Mouse (Mus musculus): ENCODE results near the gene Mms19. TPM values are rescaled to one million over a fixed set of nuclear protein-coding genes. Genes with fewer than 3 reads are reported as not detected.

Gene Mms19
- polyA plus RNA-seq, 1 experiment from 2014 or later: 9.6 TPM

GRCm38 (mm10) chr19:42017399-42018247, 36.7 kb upstream of the Mms19 start:
- Histone ChIP-seq H3K4me3 (ENCODE audit: low read depth, low read length) (no peak overlapping the region), H3K36me3 (ENCODE audit: control insufficient read depth, insufficient read depth) (no peaks in the 10 kb centered on the region), H3K4me2 (replicated peaks; ENCODE audit: low read depth) (no peak overlapping the region), H3K4me1 (replicated peaks; ENCODE audit: control insufficient read depth, insufficient read depth, low read length) (no peaks in the 10 kb centered on the region), H3K27ac (ENCODE audit: low read depth, low read length) (peak overlapping the region; percentile 35; the same call in 1 of the 2 replicates), H3K9ac (ENCODE audit: low read depth, low read length) (no peak overlapping the region), H3K27me3 (replicated peaks; ENCODE audit: control insufficient read depth, insufficient read depth, low read length) (no peaks in the 10 kb centered on the region), H3K9me3 (ENCODE audit: control insufficient read depth) (no peaks in the 10 kb centered on the region)
- WGBS: 55% methylated on average over 8 of the region's 8 CpGs
- no peak for TF ChIP-seq CTCF (IDR thresholded peaks at IDR 0.05; ENCODE audit: low read depth)
- no peak for ATAC-seq

GRCm38 (mm10) chr19:42016840-42017239, 35.9 kb upstream of the Mms19 start:
- 61% methylated on average over 5 of the region's 5 CpGs for WGBS
- no peak for ATAC-seq
- Histone ChIP-seq H3K9me3 (ENCODE audit: control insufficient read depth) (no peaks in the 10 kb centered on the region), H3K4me1 (replicated peaks; ENCODE audit: control insufficient read depth, insufficient read depth, low read length) (no peaks in the 10 kb centered on the region), H3K27me3 (replicated peaks; ENCODE audit: control insufficient read depth, insufficient read depth, low read length) (no peaks in the 10 kb centered on the region), H3K27ac (ENCODE audit: low read depth, low read length) (peak overlapping the region; percentile 35; the same call in 1 of the 2 replicates), H3K4me3 (ENCODE audit: low read depth, low read length) (no peak overlapping the region), H3K4me2 (replicated peaks; ENCODE audit: low read depth) (no peak overlapping the region), H3K36me3 (ENCODE audit: control insufficient read depth, insufficient read depth) (no peaks in the 10 kb centered on the region), H3K9ac (ENCODE audit: low read depth, low read length) (no peak overlapping the region)
- no peak for TF ChIP-seq CTCF (IDR thresholded peaks at IDR 0.05; ENCODE audit: low read depth)

GRCm38 (mm10) chr19:42016251-42016650, 35.3 kb upstream of the Mms19 start:
- no peak overlapping the region for H3K4me3 ChIP-seq (ENCODE audit: low read depth, low read length)
- 90% methylated on average over 4 of the region's 4 CpGs for WGBS
- H3K27ac ChIP-seq (ENCODE audit: low read depth, low read length): no peak overlapping the region

GRCm38 (mm10) chr19:42015001-42015400, 34.0 kb upstream of the Mms19 start:
- 86% methylated on average over 6 of the region's 6 CpGs for WGBS
- no peak overlapping the region for H3K4me2 ChIP-seq (replicated peaks; ENCODE audit: low read depth)
- no peaks in the 10 kb centered on the region for H3K27me3 ChIP-seq (replicated peaks; ENCODE audit: control insufficient read depth, insufficient read depth, low read length)
- H3K9ac ChIP-seq (ENCODE audit: low read depth, low read length): no peak overlapping the region
- no peak for ATAC-seq
- no peaks in the 10 kb centered on the region for H3K4me1 ChIP-seq (replicated peaks; ENCODE audit: control insufficient read depth, insufficient read depth, low read length)
- H3K27ac ChIP-seq (ENCODE audit: low read depth, low read length): no peak overlapping the region
- no peak overlapping the region for H3K4me3 ChIP-seq (ENCODE audit: low read depth, low read length)
- TF ChIP-seq CTCF (IDR thresholded peaks at IDR 0.05; ENCODE audit: low read depth): no peak
- H3K36me3 ChIP-seq (ENCODE audit: control insufficient read depth, insufficient read depth): no peaks in the 10 kb centered on the region
- H3K9me3 ChIP-seq (ENCODE audit: control insufficient read depth): no peaks in the 10 kb centered on the region

More at GRCm38 (mm10) chr19:42016251-42016650, 35.3 kb upstream of the Mms19 start:
- H3K4me2 ChIP-seq (replicated peaks; ENCODE audit: low read depth): no peak overlapping the region
- H3K27me3 ChIP-seq (replicated peaks; ENCODE audit: control insufficient read depth, insufficient read depth, low read length): no peaks in the 10 kb centered on the region
- H3K36me3 ChIP-seq (ENCODE audit: control insufficient read depth, insufficient read depth): no peaks in the 10 kb centered on the region
- no peak for TF ChIP-seq CTCF (IDR thresholded peaks at IDR 0.05; ENCODE audit: low read depth)
- ATAC-seq: no peak
- no peaks in the 10 kb centered on the region for H3K4me1 ChIP-seq (replicated peaks; ENCODE audit: control insufficient read depth, insufficient read depth, low read length)
- no peak overlapping the region for H3K9ac ChIP-seq (ENCODE audit: low read depth, low read length)
- H3K9me3 ChIP-seq (ENCODE audit: control insufficient read depth): no peaks in the 10 kb centered on the region

GRCm38 (mm10) chr19:42014231-42014825, 33.4 kb upstream of the Mms19 start:
- Histone ChIP-seq H3K4me1 (replicated peaks; ENCODE audit: control insufficient read depth, insufficient read depth, low read length) (no peaks in the 10 kb centered on the region), H3K9ac (ENCODE audit: low read depth, low read length) (no peak overlapping the region), H3K4me3 (ENCODE audit: low read depth, low read length) (no peak overlapping the region), H3K27ac (ENCODE audit: low read depth, low read length) (no peak overlapping the region), H3K9me3 (ENCODE audit: control insufficient read depth) (no peaks in the 10 kb centered on the region), H3K4me2 (replicated peaks; ENCODE audit: low read depth) (no peak overlapping the region), H3K36me3 (ENCODE audit: control insufficient read depth, insufficient read depth) (no peaks in the 10 kb centered on the region), H3K27me3 (replicated peaks; ENCODE audit: control insufficient read depth, insufficient read depth, low read length) (no peaks in the 10 kb centered on the region)
- WGBS: 88% methylated on average over 3 of the region's 3 CpGs
- TF ChIP-seq CTCF (IDR thresholded peaks at IDR 0.05; ENCODE audit: low read depth): no peak
- no peak for ATAC-seq

GRCm38 (mm10) chr19:42011123-42011522, 30.2 kb upstream of the Mms19 start:
- no peak for TF ChIP-seq CTCF (IDR thresholded peaks at IDR 0.05; ENCODE audit: low read depth)
- no peak for ATAC-seq
- Histone ChIP-seq H3K9me3 (ENCODE audit: control insufficient read depth) (no peaks in the 10 kb centered on the region), H3K27ac (ENCODE audit: low read depth, low read length) (no peak overlapping the region), H3K36me3 (ENCODE audit: control insufficient read depth, insufficient read depth) (no peaks in the 10 kb centered on the region), H3K9ac (ENCODE audit: low read depth, low read length) (no peak overlapping the region), H3K4me1 (replicated peaks; ENCODE audit: control insufficient read depth, insufficient read depth, low read length) (no peaks in the 10 kb centered on the region), H3K27me3 (replicated peaks; ENCODE audit: control insufficient read depth, insufficient read depth, low read length) (no peaks in the 10 kb centered on the region), H3K4me2 (replicated peaks; ENCODE audit: low read depth) (no peak overlapping the region), H3K4me3 (ENCODE audit: low read depth, low read length) (no peak overlapping the region)
- 85% methylated on average over 7 of the region's 7 CpGs for WGBS
